Mouse (Mus musculus): Measurements from ENCODE around the gene Magi3.

Gene Magi3

DNA sequence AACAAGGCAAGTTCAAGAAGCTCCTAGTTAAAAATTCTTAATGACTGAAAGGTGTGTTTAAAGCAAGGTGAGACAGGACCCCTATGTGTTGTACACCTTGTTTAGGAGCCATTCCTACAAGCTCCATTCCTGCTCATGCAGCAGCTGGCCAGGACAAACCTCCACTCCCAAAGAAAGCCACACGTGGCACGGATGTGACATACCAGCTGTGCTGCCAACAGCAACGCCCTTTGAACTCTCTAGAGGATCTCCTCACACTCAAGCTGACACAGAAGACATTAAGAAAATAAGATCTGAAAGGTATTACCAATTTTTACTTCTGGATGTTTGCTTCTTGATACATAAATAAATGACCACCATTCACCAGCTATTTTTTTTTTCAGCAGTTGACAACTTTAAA, 193.2 kb downstream of the Magi3 start:
- no peak for DNase-seq (ENCODE audit: low spot score)

DNA sequence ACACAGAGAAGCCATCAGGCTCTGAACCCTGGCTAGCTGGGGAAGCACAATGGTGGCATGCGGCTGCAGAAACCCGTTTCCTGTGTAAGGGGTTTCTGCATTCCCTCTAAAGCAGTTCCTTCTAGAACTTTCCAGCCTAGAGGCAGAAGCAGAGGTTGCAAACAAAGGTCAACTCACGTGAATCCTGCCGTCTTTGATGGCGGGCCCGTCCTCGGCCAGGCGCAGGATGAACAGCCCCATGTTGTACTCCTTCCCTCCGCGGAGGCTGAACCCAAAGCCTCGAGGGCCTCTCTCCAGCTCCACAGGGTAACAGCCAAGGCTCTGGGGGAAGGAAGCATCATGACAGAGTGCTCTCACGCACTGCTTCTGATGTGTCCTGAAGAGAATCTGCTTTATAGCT, 200.1 kb downstream of the Magi3 start:
- DNase-seq (ENCODE audit: low spot score), result no peak

DNA sequence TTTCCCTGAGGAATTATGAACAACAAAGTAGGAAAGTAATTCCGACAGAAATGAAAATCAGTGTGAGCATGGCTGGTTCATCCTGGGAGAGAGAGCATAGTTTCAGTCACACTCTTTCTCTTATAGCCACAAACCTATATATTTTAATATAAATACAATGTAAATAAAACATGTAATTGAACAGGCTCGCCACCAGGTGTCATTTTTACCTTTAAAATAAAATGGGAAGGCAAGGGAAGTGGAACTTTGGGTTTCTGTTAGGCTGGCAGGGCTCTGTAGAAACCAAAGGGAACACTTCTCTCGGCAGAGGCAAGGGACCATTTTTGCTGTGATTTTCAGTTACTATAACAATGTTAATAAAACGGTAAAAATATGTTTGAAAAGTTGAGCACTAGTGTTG, 200.7 kb downstream of the Magi3 start:
- peak; percentile 55 for DNase-seq (ENCODE audit: low spot score)

DNA sequence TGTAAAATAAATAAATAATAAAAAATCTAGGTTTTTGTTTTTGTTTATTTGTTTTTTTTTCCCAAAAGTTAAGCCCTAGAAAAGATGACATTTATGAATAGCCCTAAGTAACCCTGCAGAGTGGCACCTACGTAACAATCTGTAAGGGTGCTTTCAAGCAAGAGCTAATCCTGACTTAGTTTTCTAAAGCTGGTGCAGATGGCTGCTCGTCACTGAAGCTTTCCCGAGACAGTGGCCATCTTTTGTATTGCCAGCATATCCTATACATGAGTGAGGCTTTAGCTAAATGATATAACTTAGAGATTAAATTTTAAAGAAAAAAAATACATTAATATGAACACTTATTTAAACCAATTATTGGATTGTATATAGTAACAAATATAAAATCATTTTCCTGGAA, 202.2 kb downstream of the Magi3 start:
- peak; percentile 13 for DNase-seq (ENCODE audit: low spot score)

DNA sequence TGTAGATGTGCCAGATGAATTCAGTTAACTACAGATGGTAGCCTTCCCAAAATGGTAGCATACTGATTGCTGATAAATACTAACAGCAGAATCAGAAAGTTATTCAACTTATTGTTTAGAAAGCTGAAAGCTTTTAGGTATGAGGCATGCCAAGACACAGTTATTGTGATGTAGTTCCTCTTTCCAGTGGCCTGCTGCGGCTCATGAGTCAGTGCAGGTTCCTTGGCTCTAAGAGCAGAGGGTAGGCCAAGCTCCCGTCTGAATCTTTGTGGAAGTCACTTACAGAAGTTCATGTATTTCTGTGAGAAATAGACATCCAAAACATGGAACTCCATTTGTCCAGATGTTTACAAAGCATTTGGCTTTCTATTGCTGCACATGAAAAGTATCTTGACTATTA, 208.2 kb downstream of the Magi3 start:
- DNase-seq (ENCODE audit: low spot score), result no peak

DNA sequence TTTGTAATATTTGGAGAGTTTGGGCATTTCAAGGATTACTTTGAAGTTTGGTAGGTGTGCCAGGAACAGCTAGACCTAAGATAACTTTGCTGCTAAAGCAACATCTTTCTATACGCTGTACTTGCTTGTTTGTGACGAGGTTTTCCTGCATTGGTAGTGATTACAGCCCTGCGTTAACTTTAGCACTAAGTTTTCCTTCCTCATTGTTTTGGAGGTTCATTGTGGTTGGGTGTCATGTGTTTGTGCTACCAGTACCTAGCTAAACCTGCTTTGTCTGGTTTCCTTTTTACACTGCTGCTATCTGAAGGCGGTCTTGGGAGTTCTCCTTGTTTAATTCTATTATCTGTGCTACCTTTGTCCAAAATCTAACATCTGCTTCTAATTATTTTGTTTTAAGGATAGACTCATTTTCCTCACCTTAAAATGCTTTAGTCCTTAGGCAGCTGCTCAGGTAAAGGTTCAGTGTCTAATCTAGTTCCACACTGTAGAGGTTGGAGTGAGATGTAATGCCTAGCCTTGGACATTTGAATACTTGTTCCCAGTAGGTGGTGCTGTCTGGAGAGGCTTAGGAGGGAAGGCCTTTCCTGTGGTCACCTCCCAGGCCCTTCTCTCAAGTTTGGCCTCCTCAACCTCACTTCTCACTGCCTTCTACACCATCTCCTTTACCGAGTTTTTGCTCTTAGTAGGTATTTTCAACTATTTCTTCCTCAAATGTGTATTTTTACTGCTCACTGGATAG, 210.1 kb downstream of the Magi3 start:
- DNase-seq (ENCODE audit: low spot score), result peak; percentile 17

DNA sequence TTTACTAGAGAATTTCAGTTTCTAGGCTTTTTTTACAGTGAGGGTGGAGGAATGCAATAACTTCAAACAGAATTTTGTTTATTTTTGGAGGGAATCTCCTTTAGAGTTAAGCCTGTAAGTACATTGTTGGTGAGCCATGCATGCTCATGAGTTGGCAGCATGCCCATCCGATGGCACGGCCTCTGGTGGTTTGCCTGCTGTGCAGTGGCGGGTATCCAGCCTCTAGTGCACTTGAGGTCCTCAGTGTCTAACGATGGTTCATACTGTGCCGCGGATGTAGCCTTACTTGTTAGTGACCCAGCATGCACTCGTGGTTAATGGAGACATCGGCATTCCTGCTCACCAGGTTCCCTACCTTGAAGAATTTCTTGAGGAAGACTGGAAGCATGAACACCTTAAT, 212.7 kb downstream of the Magi3 start:
- DNase-seq (ENCODE audit: low spot score), result no peak

DNA sequence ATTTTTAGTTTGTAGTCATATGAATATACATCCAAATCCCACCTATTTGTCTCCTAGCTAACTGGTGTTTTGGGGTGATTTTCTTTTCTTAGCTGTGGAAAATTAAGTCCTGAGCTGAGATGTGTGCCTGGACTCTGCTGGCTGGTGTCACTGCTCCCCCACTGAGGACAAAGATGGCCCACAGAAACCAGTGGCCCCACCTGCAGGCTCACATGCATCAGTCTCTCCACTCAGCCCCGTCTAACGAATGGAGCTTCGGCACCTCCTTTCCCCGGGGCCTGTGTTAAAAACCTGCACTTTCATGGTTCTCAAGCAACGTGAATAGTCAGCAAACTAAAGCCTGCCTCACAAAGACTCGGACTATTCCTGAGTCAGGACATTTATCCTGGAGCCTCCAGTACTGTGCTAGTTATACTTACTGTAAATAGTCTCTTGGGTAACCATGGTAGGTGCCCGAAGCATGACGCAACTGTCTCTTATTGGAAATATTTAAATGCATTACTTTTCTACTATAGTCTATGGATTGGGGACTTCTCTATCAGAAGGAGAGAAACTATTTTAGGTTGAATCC, 213.2 kb downstream of the Magi3 start:
- no peak for DNase-seq (ENCODE audit: low spot score)

DNA sequence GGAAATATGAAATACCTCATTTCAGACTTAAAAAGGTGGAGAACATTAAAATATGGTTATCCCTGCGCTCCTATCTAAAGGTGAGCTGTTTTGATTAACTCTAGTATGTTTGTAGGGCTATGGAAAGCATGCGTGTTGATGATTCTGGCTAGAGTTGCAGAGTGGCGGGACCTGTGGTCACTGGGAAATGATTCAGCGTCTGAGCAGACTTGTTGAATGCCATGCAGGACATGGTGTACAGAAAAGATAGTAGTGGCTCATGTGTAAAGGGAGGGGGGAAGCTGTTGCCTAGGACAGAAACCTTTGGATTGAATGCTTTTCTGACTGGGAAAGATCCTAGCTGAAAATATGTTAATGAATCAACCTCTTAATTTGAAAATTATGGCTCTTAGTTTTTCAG, 221.4 kb downstream of the Magi3 start:
- DNase-seq (ENCODE audit: low spot score), result no peak

DNA sequence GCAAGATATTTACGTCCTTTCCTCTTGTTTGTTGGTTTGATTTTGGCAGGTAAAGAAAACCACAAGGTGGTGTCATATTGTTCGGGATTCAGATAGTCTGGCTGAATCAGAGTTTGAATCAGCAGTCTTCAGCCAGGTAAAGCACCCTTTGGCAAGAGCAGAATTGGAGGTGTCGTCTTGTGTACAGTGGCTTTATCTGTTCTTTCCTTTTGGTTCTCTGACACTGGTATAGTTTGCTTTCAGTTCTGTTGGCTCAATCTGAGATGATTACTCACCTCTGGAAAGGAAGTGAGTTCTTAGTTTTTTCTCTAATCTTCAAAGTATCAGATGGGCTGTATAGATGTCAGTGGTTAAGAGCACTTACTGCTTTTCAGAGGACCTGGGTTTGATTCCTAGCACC, 228.9 kb downstream of the Magi3 start:
- DNase-seq (ENCODE audit: low spot score), result no peak

DNA sequence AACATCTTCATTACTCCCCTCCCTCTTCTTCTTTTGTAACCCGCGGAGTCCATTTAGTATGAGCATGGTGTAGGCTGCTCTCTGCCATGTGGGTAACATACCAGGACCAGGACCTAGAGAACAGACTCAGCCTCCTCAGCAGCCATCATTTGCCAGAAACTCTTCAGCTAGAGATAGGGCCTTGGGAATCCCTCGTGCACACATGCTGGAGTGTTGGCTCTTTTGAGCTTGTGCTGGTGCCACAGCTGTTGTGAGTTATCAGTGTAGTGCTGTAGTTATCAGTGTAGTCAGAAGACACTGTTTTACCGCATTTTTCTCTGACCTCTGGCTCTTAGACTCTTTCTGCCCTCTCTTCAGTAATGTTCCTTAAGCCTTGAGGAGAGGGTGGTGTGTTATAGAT, 230.8 kb downstream of the Magi3 start:
- no peak for DNase-seq (ENCODE audit: low spot score)

DNA sequence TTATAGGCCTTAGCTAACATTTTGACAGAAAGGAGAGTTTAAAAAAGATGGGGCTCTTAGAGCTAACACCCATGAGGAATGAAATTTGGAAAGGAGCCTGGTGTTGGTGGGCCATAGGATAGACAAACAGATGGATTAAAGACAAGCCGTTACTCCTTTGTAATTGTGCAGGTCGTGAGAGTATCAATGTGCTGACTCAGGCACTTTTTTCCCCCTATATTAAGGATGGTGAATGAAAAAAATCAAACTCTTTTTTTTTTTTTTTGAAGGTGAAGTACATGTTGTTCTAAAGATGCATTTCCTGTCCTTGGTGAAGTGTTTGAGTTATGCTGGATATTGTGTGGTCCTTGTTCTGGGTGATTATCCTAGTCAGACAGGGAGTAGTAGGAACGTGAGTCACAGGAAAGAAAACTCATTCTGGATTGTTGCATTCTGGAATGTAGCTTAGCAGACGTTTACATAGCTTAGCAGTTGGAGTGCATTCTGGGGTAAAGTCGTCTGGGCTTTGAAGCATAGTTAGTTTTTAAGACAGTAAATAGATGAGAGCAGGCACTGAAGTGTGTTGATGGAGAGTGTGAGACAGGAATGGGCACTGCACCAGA, 232.2 kb downstream of the Magi3 start:
- DNase-seq (ENCODE audit: low spot score), result no peak

DNA sequence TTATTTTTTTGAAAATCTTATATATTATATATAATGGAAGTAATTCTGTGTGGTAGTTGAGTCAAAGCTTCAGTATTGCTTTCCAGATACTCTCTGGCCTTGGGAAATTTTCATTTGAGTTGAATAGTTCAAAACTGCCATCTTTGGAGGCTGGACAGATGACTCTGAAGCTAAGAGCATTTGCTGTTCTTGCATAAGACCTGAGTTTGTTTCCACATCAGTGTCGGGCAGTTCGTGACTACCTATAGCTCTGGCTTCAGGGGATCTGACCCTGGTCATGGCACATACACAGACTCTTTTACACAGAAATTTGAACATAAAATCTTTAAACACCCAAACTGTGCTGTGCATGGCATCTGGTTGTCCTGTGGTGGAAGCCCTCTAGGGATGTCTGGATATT, 235.0 kb downstream of the Magi3 start:
- no peak for DNase-seq (ENCODE audit: low spot score)

DNA sequence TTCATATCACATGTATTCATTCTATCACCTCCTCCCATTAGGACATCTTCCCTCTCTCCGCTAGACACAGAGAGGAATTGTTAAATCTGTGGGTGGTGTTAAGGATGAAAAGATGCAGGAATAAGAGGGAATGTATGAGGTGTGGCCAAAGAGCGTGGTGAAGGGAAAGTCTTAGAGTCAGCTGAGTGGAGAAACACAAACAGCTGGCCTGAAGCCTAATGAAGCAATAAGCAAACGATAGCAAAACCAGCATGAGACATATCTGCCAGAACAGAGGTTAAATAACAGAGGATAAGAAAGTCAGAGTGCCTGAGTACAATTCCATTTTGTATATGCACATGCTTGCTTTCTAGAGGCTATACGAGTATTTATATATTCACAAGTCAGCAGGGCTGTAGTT, 235.6 kb downstream of the Magi3 start:
- DNase-seq (ENCODE audit: low spot score), result no peak

DNA sequence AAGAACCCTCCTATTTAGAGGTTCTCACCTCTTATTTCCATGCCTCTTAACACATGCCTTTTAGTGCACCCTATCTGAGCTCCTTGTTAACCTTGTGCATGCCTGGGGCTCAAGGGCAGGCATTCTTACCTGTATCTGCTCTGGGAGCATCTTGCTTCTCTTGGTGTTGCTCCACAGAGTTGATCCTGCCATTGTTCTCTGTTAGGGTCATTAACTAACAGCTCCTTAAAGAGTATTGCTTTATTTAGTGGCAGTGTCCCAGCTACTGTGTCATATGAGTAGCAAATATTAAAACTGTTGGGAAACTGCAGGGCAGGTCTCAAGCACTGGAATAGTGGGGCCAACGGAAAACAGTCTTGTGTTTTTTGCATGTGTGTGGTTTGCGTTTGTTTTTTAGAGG, 249.0 kb downstream of the Magi3 start:
- DNase-seq (ENCODE audit: low spot score), result no peak

DNA sequence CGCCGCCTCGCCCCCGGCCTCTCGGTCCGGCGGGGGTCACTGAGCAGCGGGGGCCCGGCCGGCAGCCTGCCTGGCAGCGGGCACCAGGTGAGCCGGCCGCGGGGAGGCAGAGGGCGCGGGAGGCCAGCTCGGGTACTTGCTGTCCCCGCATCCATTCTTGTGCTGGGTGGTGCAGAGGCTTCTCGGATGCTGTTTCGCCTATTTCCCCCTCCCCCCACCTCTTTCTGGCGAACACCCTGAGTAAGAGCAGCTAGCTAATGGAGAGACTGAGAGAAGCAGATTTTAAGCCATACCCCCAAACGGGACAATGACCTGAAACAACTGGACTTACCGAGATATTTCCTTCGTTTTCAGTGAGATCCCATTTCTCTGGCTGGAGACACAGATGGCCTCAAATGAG, 251.5 kb downstream of the Magi3 start:
- DNase-seq (ENCODE audit: low spot score), result peak; percentile 70

DNA sequence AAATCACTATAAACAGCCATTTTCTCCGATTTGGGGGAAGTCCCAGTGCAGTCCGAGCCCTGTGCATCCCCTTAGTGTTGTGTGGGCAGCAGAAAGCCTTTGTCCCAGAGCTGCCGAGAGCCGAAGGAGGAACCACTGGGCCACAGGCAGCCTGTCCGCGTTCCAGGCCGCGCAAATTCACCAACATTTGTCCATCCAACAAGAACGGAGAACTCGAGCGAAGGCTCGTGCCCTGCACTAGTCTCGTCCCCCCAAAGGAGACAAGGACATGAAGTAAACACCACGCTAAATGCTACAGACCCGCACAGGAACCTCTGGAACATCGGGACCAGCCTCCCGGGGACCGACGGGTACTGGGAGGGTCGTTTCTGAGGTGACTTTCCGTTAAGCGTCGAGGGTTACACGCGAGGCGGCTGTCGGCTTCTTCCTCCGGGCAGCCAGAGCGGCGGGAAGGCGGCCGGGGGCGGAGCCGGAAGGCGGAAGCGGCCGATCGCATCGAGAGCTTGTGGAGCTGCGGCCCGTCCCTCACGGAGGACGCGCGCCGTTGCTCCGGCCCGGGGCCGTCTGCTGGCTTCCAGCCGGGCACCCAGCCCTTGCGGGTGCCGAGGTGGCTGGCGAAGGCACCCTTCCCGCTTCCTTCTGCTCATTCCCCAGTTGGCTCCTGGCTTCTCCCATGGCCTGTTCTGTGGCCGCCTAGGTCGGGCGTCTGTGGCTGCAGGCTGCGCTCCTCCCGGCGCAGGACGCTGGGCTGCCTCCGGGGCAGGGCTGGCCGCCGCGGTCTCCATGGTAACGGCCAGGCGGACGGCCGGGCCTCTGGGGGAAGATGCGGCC, 252.1 kb downstream of the Magi3 start, which contains the start of gene Phtf1:
TSS of gene Phtf1 (plus strand) at position 250 of the 831 bp plus-strand sequence.
- DNase-seq (ENCODE audit: low spot score), result peak; percentile 88

DNA sequence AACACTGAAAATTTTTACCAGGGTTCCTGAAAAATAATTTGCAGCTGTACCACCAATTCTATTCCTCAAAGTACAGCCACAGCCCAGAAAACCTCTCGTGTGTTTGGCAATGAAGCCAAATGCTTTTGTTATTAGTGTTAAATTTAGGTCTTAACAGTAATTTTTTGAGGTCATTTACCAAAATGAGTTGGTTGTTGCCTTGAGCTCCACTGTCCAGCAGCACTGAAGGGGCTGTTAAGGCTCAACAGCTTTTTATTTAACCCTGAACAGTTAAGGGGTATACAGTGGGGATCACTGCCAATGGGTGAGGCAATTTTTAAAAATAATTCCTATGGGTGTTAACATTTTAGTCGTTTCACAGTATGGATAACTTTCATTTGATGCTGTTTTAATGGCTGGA, 252.9 kb downstream of the Magi3 start:
- DNase-seq (ENCODE audit: low spot score), result no peak

All from retina, embryonic 14.5 days (tissue).